Mouse (Mus musculus): ENCODE results near the gene Fcnb. TPM values are rescaled to one million over a fixed set of nuclear protein-coding genes. Genes with fewer than 3 reads are reported as not detected.

The Fcnb gene
- total RNA-seq, 4 experiments from 2014 or later, result not detected

DNA sequence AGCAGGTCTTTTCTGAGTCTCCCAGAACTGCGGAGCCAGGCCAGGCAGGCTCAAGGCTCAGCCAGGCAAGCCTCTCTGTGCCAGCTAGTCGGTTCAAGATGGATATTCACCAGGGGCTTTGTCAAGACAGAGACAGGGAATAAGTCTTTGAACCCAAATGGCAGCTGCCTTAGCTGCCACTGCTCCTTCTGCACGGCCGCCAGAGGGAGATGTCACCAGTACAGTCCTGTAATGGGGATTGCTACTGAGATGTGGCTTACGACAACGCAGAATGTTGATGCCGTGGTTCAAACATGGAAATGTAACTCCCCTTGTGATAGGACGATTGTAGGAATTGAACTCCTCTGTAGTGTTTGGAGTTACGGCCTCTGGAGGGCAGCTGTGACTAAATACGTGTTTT, 1.4 kb upstream of the Fcnb start:
- no peak for DNase-seq (ENCODE audit: low spot score in 2 of 2)

DNA sequence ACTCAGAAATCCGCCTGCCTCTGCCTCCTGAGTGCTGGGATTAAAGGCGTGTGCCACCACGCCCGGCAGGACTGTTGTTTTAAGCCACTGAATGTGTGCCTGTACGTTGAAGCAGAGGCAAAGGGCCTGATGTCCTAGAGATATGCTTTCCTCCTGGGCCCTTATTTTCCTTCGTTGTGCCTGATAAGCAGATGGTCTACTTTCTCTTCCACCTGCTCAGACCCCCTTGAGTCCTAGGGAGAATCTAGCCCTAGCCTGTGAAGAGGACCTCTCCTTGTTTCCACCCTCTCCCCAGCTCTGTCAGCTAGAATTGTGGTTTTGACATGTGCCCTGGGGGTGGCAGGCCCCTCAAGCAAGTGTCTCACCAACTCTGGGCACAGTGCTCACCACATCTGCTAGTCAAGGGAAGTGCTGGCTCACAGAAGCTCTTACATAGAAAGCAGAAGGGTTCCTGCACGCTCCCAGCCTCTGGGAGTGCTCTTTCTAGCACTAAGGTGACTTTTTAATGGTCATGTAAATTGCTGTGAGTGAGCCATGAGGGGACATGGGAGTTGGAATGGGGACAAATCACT, 9.0 kb downstream of the Fcnb start:
- no peak for DNase-seq (ENCODE audit: low spot score in 2 of 2)

GRCm38 (mm10) chr2:28068537-28068878, 16.2 kb downstream of the Fcnb start:
- DNase-seq (ENCODE audit: low spot score in 2 of 2), result peak; percentile 63 to 99

DNA sequence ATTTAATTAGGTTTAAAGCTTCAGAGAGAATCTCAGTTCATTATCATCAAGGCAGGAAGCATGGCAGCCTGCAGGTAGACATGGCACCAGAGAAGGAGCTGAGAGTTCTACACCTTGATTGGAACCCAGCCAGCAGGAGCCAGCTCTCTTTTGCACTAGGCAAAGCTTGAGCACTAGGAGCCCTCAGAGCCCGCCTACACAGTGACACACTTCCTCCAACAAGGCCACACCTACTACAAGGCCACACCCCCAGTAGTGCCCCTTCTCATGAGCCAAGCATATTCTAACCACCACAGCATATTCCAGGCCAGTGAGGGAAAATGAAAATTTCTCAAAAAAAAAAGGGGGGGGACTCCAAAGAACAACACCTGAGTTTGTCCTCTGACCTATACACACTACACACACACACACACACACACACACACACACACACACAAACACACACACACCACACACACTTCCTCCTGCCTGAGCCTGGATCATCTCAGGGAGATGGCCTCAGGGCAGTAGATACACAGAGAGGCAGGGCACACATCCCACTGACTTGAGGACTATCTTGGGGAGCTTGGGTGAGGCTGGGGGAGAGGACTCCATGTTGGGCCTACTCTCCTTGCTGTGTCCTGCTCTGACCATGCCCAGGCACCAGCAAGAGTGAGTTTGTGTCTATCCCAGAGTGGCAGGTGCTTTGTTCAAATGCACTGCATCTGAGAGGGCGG, 16.7 kb downstream of the Fcnb start:
- DNase-seq (ENCODE audit: low spot score in 2 of 2), result peak in 1 of 2 experiments; percentile 34

- peak; percentile 15 to 88 for DNase-seq (ENCODE audit: low spot score in 2 of 2)
These were observed 17.5 kb downstream of the Fcnb start for GRCm38 (mm10) chr2:28067175-28067574.

- DNase-seq (ENCODE audit: low spot score in 2 of 2), result peak in 1 of 2 experiments; percentile 34
These were observed 18.0 kb downstream of the Fcnb start for GRCm38 (mm10) chr2:28066686-28067085.

- no peak for DNase-seq (ENCODE audit: low spot score in 2 of 2)
These were observed 19.5 kb downstream of the Fcnb start for GRCm38 (mm10) chr2:28065081-28065651.

DNA sequence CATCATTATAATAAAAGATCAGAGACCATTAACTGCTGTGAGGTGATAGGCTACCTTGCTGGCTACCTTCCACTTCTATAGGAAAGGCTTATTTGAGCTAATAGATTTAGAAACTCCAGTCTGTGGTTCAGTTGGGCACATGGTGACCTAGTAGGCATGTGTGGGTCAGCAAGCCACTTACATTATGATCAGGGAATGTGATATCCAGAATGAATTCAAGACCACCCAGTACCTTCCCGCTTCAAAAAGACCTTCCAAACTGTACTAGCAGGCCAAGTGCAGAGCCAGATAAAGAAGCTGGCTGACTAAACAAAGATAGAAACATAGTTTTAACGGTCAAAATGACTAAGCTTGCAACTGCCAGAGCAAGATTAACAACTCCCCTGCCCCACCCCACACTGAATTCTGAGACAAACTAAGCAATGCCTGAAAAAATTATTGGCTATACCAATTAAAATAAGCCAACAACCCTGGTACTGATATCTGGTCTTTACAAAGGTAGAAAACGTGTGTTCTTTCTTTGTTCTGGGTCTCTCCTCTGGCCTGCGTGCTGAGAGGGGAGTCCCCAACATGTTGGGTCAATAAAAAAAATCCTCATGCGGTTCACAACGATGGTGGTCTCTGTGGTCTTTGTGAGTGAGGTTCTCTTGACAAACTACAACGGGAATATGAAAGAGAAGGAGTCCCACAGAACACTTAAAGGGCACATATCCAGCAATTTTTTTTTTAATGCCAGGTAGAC, 20.2 kb downstream of the Fcnb start:
- no peak for DNase-seq (ENCODE audit: low spot score in 2 of 2)

DNA sequence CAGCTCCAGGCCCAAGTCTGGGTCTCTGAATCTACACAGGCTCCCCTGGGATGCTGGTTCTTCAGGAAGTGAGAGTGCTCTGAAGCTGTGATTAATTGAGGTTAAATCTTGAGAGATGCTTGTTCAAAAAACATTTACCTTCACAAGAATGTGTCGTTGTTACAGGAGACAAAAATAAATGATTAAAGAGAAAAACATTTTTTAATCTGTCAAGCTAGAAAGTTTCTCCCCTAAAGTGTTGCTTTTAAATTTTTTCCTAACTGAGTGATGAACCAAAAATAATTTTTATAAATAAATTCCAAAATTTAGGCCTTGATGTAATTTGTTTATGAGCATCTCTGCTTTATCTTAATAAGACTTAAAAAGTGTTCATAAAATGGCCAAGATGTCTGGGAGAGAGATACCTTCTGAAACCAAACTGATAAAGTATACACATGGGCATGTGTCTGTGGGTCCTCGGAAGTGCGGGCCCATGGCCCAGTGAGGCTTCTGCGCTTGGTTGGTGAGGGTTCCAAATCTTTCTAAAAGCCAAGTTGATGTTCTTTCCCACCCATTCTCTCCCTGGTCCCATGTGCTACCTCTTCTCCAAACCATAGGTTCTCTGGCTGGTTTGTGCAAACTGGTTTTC, 20.9 kb downstream of the Fcnb start:
- DNase-seq (ENCODE audit: low spot score in 2 of 2), result no peak

DNA sequence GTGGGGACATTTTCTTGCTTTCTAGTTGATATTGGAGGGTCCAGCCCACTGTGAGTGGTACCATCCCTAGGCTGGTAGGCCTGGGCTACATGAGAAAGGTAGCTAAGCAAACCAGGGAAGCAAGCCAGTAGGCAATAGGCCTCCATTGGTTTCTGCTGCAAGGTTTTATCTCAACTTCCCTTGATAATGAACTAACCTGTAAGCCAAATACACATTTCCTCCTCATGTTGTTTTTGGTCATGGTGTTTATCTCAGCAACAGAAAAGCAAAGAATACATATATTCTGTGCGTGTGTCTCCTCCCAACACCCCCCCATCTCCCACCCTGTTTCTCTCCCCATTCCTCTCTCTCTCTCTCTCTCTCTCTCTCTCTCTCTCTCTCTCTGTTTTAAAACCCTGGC, 24.8 kb downstream of the Fcnb start:
- no peak for DNase-seq (ENCODE audit: low spot score in 2 of 2)

DNA sequence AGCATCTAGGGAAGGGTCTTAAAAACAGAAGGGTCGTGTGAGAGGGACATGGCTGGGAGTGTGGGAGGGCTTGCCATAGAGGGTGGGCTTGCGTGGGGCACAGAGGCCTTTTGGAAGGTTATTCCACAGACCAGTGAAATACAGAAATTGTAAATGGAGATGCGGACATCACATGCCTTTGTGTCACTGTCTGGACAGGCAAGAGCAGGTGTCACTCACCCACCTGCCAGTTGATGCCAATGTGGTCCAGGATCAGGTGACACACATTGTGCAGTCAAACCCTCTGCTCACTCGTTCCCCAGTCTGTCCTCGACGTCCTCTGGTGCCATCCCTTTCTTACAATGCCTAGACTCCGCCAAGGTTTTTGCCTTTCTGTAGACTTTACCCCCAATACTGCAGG, 37.6 kb downstream of the Fcnb start:
- no peak for DNase-seq (ENCODE audit: low spot score in 2 of 2)

DNA sequence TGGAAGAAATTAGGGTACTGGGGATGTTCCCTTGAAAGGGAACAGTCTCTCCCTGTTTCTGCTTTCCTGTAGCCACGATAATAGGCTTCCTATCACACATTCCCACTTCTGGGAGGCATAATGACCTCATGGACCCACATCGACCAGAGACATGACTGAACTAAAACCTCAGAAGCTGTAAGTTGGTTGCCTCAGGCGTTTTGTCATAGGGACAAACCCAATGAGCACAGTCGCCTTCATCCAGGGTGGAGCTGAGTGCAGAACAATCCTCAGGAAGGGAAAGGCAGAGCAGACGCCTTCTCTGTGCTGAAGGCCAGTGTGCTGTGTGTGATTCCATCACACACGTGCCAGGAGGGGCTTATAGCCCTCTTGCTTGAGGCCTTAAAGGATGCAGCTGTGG, 38.4 kb downstream of the Fcnb start:
- DNase-seq (ENCODE audit: low spot score in 2 of 2), result no peak

GRCm38 (mm10) chr2:28044920-28045598, 39.6 kb downstream of the Fcnb start:
- DNase-seq (ENCODE audit: low spot score in 2 of 2), result no peak

- DNase-seq (ENCODE audit: low spot score in 2 of 2), result no peak
These were observed 44.2 kb downstream of the Fcnb start for GRCm38 (mm10) chr2:28040466-28040865.

DNA sequence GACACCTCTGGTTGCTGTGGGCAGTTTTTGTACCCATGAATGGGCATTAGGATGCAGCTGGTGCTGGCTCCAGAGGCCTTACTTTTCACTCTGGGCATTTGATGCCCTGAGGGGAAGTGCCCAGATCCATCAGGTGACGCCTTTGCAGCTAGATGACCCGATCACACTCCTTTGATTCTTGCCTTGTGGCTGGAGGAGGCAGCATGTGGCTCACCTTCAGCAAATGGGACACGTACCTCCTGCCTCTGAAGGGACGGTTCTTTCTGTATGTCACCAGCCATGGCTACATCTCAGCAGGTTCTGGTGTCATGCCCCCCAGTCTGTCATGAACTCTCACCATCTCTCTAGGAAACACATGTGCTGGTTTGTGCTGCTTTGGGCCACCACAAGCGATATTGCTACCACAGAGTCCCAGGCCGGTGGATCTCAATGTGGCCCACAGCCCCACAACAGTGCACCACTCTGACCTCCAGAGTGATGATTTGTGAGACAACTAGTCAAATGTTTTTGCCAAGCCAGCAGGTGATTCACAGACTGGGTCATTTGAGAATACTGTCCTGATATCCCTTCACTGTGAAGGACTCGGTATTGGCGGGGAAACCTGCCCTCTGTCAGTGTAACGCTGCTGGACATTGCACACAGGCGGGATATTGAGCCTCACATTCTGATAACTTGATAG, 44.9 kb downstream of the Fcnb start:
- DNase-seq (ENCODE audit: low spot score in 2 of 2), result no peak

GRCm38 (mm10) chr2:28038391-28039096, 46.1 kb downstream of the Fcnb start:
- peak in 1 of 2 experiments; percentile 61 for DNase-seq (ENCODE audit: low spot score in 2 of 2)

DNA sequence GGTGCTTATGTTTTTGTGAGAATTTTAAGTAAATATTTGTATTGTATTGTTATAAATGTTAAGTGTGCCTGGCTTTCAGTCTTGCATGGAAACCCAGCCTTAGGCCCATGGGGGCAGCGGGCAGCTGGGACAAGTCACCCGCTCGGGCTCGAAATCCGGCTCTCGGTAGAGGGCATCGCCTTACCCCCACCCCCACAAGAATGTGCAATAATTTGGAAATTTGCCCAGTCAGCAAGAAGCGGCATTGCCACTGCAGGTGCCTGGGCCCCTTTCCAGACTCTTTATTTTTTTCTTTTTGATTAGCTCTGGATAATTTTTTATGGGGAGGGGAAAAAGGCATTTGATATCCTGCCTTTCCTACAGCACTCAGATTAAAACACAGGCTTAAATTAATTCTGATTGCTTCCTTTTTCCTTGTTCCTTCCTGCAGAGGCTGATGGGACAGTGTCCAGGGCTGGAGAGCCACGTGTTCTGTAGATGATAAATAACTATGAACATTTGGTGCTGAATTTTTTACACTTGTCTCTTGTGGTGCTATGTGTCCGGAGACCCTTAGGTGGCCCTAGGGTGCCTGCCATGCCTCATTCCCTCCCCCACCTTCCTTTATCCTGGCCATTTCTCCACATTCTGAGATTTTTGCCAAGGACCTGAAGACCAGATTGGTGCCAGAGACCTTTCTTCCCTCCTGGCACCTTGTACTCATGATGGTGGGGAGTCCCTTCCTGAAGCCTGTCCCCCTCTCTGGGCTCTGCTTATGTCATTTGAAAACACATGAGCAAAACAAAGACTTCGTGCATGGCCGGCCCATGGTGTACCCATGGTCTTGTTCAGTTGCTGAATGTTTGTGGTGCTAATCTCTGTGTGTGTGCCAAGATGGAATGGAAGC, 46.9 kb downstream of the Fcnb start:
- DNase-seq (ENCODE audit: low spot score in 2 of 2), result no peak

- no peak for DNase-seq (ENCODE audit: low spot score in 2 of 2)
These were observed 47.9 kb downstream of the Fcnb start for GRCm38 (mm10) chr2:28036788-28037187.

Data from left cerebral cortex, adult 8-10 months (tissue).